Mouse (Mus musculus): ENCODE results near the gene Tepp. TPM values are rescaled to one million over a fixed set of nuclear protein-coding genes. Genes with fewer than 3 reads are reported as not detected.

Tepp gene
- polyA plus RNA-seq (2014; fragmentation: Nextera tagmentation; extraction: Ambion mirVana), result not detected in 2 replicates

GRCm38 (mm10) chr8:95310342-95310970 lies at the start of gene Tepp:
Gene Tepp (plus strand): TSS chr8:95310566.
- Histone ChIP-seq H3K4me3 (ENCODE audit: low read depth, low read length) (no peak within 1 kb of the TSS), H3K9ac (ENCODE audit: low read length) (no peak within 1 kb of the TSS), H3K9me3 (ENCODE audit: control insufficient read depth, low read length) (no peaks in the 10 kb centered on the region), H3K4me1 (ENCODE audit: control insufficient read depth, insufficient read depth, low read length) (no peaks in the 10 kb centered on the region), H3K36me3 (ENCODE audit: control insufficient read depth, insufficient read depth, low read length) (no peaks in the 10 kb centered on the region), H3K27me3 (ENCODE audit: control insufficient read depth, insufficient read depth, low read length) (no peaks in the 10 kb centered on the region), H3K4me2 (ENCODE audit: low read depth) (no peak within 1 kb of the TSS), H3K27ac (ENCODE audit: low read depth, low read length) (no peak within 1 kb of the TSS)
- 37% methylated on average over 6 of the region's 6 CpGs for WGBS
- DNase-seq (ENCODE audit: low spot score) (no peak), ATAC-seq (ENCODE audit: insufficient read depth, low FRiP score, low TSS enrichment) (no peak; the same call in 1 of the 2 replicates)

GRCm38 (mm10) chr8:95262181-95262580 lies 48.2 kb upstream of the Tepp start:
- Histone ChIP-seq H3K4me3 (ENCODE audit: low read depth, low read length) (no peak overlapping the region), H3K36me3 (ENCODE audit: control insufficient read depth, insufficient read depth, low read length) (no peaks in the 10 kb centered on the region), H3K9me3 (ENCODE audit: control insufficient read depth, low read length) (no peaks in the 10 kb centered on the region), H3K27me3 (ENCODE audit: control insufficient read depth, insufficient read depth, low read length) (no peaks in the 10 kb centered on the region), H3K4me2 (ENCODE audit: low read depth) (no peak overlapping the region), H3K27ac (ENCODE audit: low read depth, low read length) (no peak overlapping the region), H3K9ac (ENCODE audit: low read length) (no peak overlapping the region), H3K4me1 (ENCODE audit: control insufficient read depth, insufficient read depth, low read length) (no peaks in the 10 kb centered on the region)
- DNase-seq (ENCODE audit: low spot score) (no peak), ATAC-seq (ENCODE audit: insufficient read depth, low FRiP score, low TSS enrichment) (no peak)
- WGBS, result 75% methylated on average over 2 of the region's 2 CpGs

- H3K9me3 ChIP-seq (ENCODE audit: control insufficient read depth, low read length), result no peaks in the 10 kb centered on the region
- DNase-seq (ENCODE audit: low spot score) (peak; percentile 11), ATAC-seq (ENCODE audit: insufficient read depth, low FRiP score, low TSS enrichment) (no peak)
- H3K4me1 ChIP-seq (ENCODE audit: control insufficient read depth, insufficient read depth, low read length), result no peaks in the 10 kb centered on the region
- 74% methylated on average over 12 of the region's 12 CpGs for WGBS
- no peak overlapping the region for H3K4me3 ChIP-seq (ENCODE audit: low read depth, low read length)
- no peaks in the 10 kb centered on the region for H3K27me3 ChIP-seq (ENCODE audit: control insufficient read depth, insufficient read depth, low read length)
- no peak overlapping the region for H3K4me2 ChIP-seq (ENCODE audit: low read depth)
- no peak overlapping the region for H3K27ac ChIP-seq (ENCODE audit: low read depth, low read length)
- H3K36me3 ChIP-seq (ENCODE audit: control insufficient read depth, insufficient read depth, low read length), result no peaks in the 10 kb centered on the region
- H3K9ac ChIP-seq (ENCODE audit: low read length), result no peak overlapping the region
Measured at GRCm38 (mm10) chr8:95270501-95270900, 39.9 kb upstream of the Tepp start.

- Histone ChIP-seq H3K4me3 (ENCODE audit: low read depth, low read length) (no peak overlapping the region), H3K4me1 (ENCODE audit: control insufficient read depth, insufficient read depth, low read length) (no peaks in the 10 kb centered on the region), H3K9ac (ENCODE audit: low read length) (no peak overlapping the region), H3K36me3 (ENCODE audit: control insufficient read depth, insufficient read depth, low read length) (no peaks in the 10 kb centered on the region), H3K27me3 (ENCODE audit: control insufficient read depth, insufficient read depth, low read length) (no peaks in the 10 kb centered on the region), H3K9me3 (ENCODE audit: control insufficient read depth, low read length) (no peaks in the 10 kb centered on the region), H3K27ac (ENCODE audit: low read depth, low read length) (no peak overlapping the region), H3K4me2 (ENCODE audit: low read depth) (no peak overlapping the region)
- DNase-seq (ENCODE audit: low spot score) (peak; percentile 8), ATAC-seq (ENCODE audit: insufficient read depth, low FRiP score, low TSS enrichment) (no peak)
- WGBS, result 30% methylated on average over 4 of the region's 4 CpGs
Measured at GRCm38 (mm10) chr8:95271841-95272240, 38.5 kb upstream of the Tepp start.

- Histone ChIP-seq H3K27ac (ENCODE audit: low read depth, low read length) (no peak overlapping the region), H3K4me3 (ENCODE audit: low read depth, low read length) (no peak overlapping the region), H3K36me3 (ENCODE audit: control insufficient read depth, insufficient read depth, low read length) (no peaks in the 10 kb centered on the region), H3K4me1 (ENCODE audit: control insufficient read depth, insufficient read depth, low read length) (no peaks in the 10 kb centered on the region), H3K9me3 (ENCODE audit: control insufficient read depth, low read length) (no peaks in the 10 kb centered on the region), H3K27me3 (ENCODE audit: control insufficient read depth, insufficient read depth, low read length) (no peaks in the 10 kb centered on the region), H3K4me2 (ENCODE audit: low read depth) (no peak overlapping the region), H3K9ac (ENCODE audit: low read length) (no peak overlapping the region)
- ATAC-seq (ENCODE audit: insufficient read depth, low FRiP score, low TSS enrichment), result no peak
- WGBS, result 32% methylated on average over 2 of the region's 2 CpGs
- DNase-seq (ENCODE audit: low spot score), result peak; percentile 9
Measured at GRCm38 (mm10) chr8:95272871-95273270, 37.5 kb upstream of the Tepp start.

- Histone ChIP-seq H3K4me2 (ENCODE audit: low read depth) (no peak overlapping the region), H3K9ac (ENCODE audit: low read length) (no peak overlapping the region; the same call in 1 of the 2 replicates), H3K36me3 (ENCODE audit: control insufficient read depth, insufficient read depth, low read length) (no peaks in the 10 kb centered on the region), H3K27ac (ENCODE audit: low read depth, low read length) (no peak overlapping the region), H3K9me3 (ENCODE audit: control insufficient read depth, low read length) (no peaks in the 10 kb centered on the region), H3K4me3 (ENCODE audit: low read depth, low read length) (no peak overlapping the region), H3K4me1 (ENCODE audit: control insufficient read depth, insufficient read depth, low read length) (no peaks in the 10 kb centered on the region), H3K27me3 (ENCODE audit: control insufficient read depth, insufficient read depth, low read length) (no peaks in the 10 kb centered on the region)
- ATAC-seq (ENCODE audit: insufficient read depth, low FRiP score, low TSS enrichment) (no peak), DNase-seq (ENCODE audit: low spot score) (no peak)
- 69% methylated on average over 5 of the region's 5 CpGs for WGBS
Measured at GRCm38 (mm10) chr8:95281493-95281892, 28.9 kb upstream of the Tepp start.

- Histone ChIP-seq H3K9ac (ENCODE audit: low read length) (no peak overlapping the region), H3K4me3 (ENCODE audit: low read depth, low read length) (no peak overlapping the region), H3K27ac (ENCODE audit: low read depth, low read length) (no peak overlapping the region), H3K27me3 (ENCODE audit: control insufficient read depth, insufficient read depth, low read length) (no peaks in the 10 kb centered on the region), H3K9me3 (ENCODE audit: control insufficient read depth, low read length) (no peaks in the 10 kb centered on the region), H3K4me2 (ENCODE audit: low read depth) (no peak overlapping the region), H3K36me3 (ENCODE audit: control insufficient read depth, insufficient read depth, low read length) (no peaks in the 10 kb centered on the region), H3K4me1 (ENCODE audit: control insufficient read depth, insufficient read depth, low read length) (no peaks in the 10 kb centered on the region)
- WGBS, result 79% methylated on average over 6 of the region's 6 CpGs
- DNase-seq (ENCODE audit: low spot score) (no peak), ATAC-seq (ENCODE audit: insufficient read depth, low FRiP score, low TSS enrichment) (no peak)
Measured at GRCm38 (mm10) chr8:95289066-95289650, 21.2 kb upstream of the Tepp start.

- no peak overlapping the region for H3K9ac ChIP-seq (ENCODE audit: low read length)
- H3K4me3 ChIP-seq (ENCODE audit: low read depth, low read length), result no peak overlapping the region
- no peaks in the 10 kb centered on the region for H3K27me3 ChIP-seq (ENCODE audit: control insufficient read depth, insufficient read depth, low read length)
- DNase-seq (ENCODE audit: low spot score) (no peak), ATAC-seq (ENCODE audit: insufficient read depth, low FRiP score, low TSS enrichment) (no peak)
- H3K9me3 ChIP-seq (ENCODE audit: control insufficient read depth, low read length), result no peaks in the 10 kb centered on the region
- H3K4me2 ChIP-seq (ENCODE audit: low read depth), result no peak overlapping the region
- no peaks in the 10 kb centered on the region for H3K36me3 ChIP-seq (ENCODE audit: control insufficient read depth, insufficient read depth, low read length)
- H3K4me1 ChIP-seq (ENCODE audit: control insufficient read depth, insufficient read depth, low read length), result no peaks in the 10 kb centered on the region
- H3K27ac ChIP-seq (ENCODE audit: low read depth, low read length), result no peak overlapping the region
- WGBS, result 82% methylated on average over 11 of the region's 11 CpGs
Measured at GRCm38 (mm10) chr8:95293172-95293571, 17.2 kb upstream of the Tepp start.

- no peaks in the 10 kb centered on the region for H3K9me3 ChIP-seq (ENCODE audit: control insufficient read depth, low read length)
- H3K4me1 ChIP-seq (ENCODE audit: control insufficient read depth, insufficient read depth, low read length), result no peaks in the 10 kb centered on the region
- ATAC-seq (ENCODE audit: insufficient read depth, low FRiP score, low TSS enrichment), result no peak
- no peaks in the 10 kb centered on the region for H3K36me3 ChIP-seq (ENCODE audit: control insufficient read depth, insufficient read depth, low read length)
- H3K9ac ChIP-seq (ENCODE audit: low read length), result no peak overlapping the region; the same call in 1 of the 2 replicates
- 79% methylated on average over 7 of the region's 7 CpGs for WGBS
- no peak overlapping the region for H3K4me3 ChIP-seq (ENCODE audit: low read depth, low read length)
- no peak for DNase-seq (ENCODE audit: low spot score)
- no peak overlapping the region for H3K4me2 ChIP-seq (ENCODE audit: low read depth)
- H3K27ac ChIP-seq (ENCODE audit: low read depth, low read length), result no peak overlapping the region
- no peaks in the 10 kb centered on the region for H3K27me3 ChIP-seq (ENCODE audit: control insufficient read depth, insufficient read depth, low read length)
Measured at GRCm38 (mm10) chr8:95293891-95294290, 16.5 kb upstream of the Tepp start.

Measured in neural tube, embryonic 11.5 days (tissue).